Comparison of ENCODE assay signal across 21 mouse cellular contexts in the genomic region with DNA sequence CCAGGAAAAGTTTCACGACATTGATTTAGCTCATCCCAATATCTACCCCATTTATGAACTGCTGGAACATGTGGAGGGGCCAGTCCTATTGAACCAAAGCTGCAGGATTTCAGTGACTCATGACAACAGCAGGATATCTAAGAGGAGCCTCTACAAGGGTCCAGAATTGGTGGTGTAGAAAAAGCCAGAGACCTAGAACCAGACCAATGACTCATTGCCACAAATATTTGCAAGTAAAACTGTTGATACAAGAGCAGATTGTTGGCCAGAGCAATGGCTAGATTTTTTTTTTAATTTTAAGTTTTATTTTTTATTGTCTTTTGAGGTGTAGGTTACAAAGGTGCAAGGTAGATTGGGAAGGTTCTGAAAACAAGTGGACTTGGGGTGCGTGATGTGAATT.
"Had no signal": no experiment of that assay in that cellular context is flagged by ENCODE, and none has a peak within 500 bp of the region (broad histone marks: within the 10 kb centered on the region; RNA-seq: fewer than 3 reads in every experiment).

No protein-coding gene starts in this region.

- H3K4me1 ChIP-seq: heart, embryonic 13.5 days; heart, embryonic 15.5 days; hindbrain, embryonic 13.5 days; hindbrain, embryonic 15.5 days; limb, embryonic 10.5 days; limb, embryonic 12.5 days had no signal

- H3K27ac ChIP-seq: heart, adult 2 months; heart, embryonic 13.5 days; heart, embryonic 15.5 days; hindbrain, embryonic 13.5 days; hindbrain, embryonic 15.5 days; hindbrain, postnatal 0 days; layer of hippocampus, adult 2 months; left cerebral cortex, adult 2 months; limb, embryonic 10.5 days; limb, embryonic 12.5 days; liver, embryonic 14.5 days had no signal

- H3K4me3 ChIP-seq: heart, adult 2 months; heart, embryonic 13.5 days; heart, embryonic 15.5 days; hindbrain, embryonic 13.5 days; hindbrain, embryonic 15.5 days; layer of hippocampus, adult 2 months; left cerebral cortex, adult 2 months; limb, embryonic 10.5 days; limb, embryonic 12.5 days had no signal

- H3K27me3 ChIP-seq: heart, embryonic 13.5 days; heart, embryonic 15.5 days; hindbrain, embryonic 13.5 days; hindbrain, embryonic 15.5 days; limb, embryonic 12.5 days had no signal

- DNase-seq: gastrocnemius, postnatal 14 days; gastrocnemius, postnatal 36 days; heart, adult 2 months; heart, postnatal 14 days; heart, postnatal 36 days; kidney, adult 11 months; kidney, adult 2 months; kidney, postnatal 10 days; kidney, postnatal 25 days; kidney, postnatal 4 days; liver had no signal
